Mouse (Mus musculus) lung, embryonic 14.5 days (tissue): Measurements from ENCODE around the gene Rgs14. TPM values are rescaled to one million over a fixed set of nuclear protein-coding genes. Genes with fewer than 3 reads are reported as not detected.

Experiments
- ATAC-seq: fragments of 200-750 bp; cut with Nextera tagmentation; 2 replicates; pipeline ENCODE4 v1.8.0; 2017; ENCODE audit warnings: mild to moderate bottlenecking, moderate TSS enrichment, moderate library complexity; ENCODE audit not compliant: insufficient read depth
- DNase-seq: peaks from one replicate; pipeline ENCODE4 v3.0.0-alpha.2; 2015
- H3K27ac ChIP-seq: fragments of 300-500 bp; sonication (generic); 2 replicates; pipeline ENCODE4 v1.5.1; 2014; ENCODE audit warnings: low read depth, mild to moderate bottlenecking, moderate library complexity
- H3K27me3 ChIP-seq: fragments of 300-500 bp; sonication (generic); 2 replicates; pipeline ENCODE4 v1.6.1; 2014; ENCODE audit warnings: low read length, control low read depth; ENCODE audit not compliant: insufficient read depth
- H3K36me3 ChIP-seq: fragments of 300-500 bp; sonication (generic); 2 replicates; pipeline ENCODE4 v1.6.1; 2014; ENCODE audit warnings: control low read depth; ENCODE audit not compliant: insufficient read depth
- H3K4me1 ChIP-seq: fragments of 300-500 bp; sonication (generic); 2 replicates; pipeline ENCODE4 v1.6.1; 2014; ENCODE audit warnings: antibody characterized with exemption, control low read depth; ENCODE audit not compliant: insufficient read depth
- H3K4me2 ChIP-seq: fragments of 300-500 bp; sonication (generic); 2 replicates; pipeline ENCODE4 v1.6.1; 2014; ENCODE audit warnings: mild to moderate bottlenecking
- H3K4me3 ChIP-seq: fragments of 300-500 bp; sonication (generic); 2 replicates; pipeline ENCODE4 v1.5.1; 2014; ENCODE audit warnings: low read depth, low read length
- H3K9ac ChIP-seq: fragments of 300-500 bp; sonication (generic); 2 replicates; pipeline ENCODE4 v1.6.1; 2014
- H3K9me3 ChIP-seq: fragments of 300-500 bp; sonication (generic); 2 replicates; pipeline ENCODE4 v1.6.1; 2016; ENCODE audit warnings: low read depth, low read length, control low read depth
- CTCF ChIP-seq: IDR thresholded peaks from 2 replicates; pipeline ENCODE4 v1.5.1; 2016; ENCODE audit warnings: antibody characterized with exemption, low read depth
- WGBS: fragments of 180-500 bp; shearing (Covaris S2); extraction: QIAGEN DNeasy Blood & Tissue Kit; methylation state at CpG from one replicate; pipeline ENCODE4 v1.1.7; 2014; 5-methylcytosine and 5-hydroxymethylcytosine counted together
- polyA plus RNA-seq: library from polyadenylated mRNA; unstranded; fragments of >200 nt; fragmentation: Nextera tagmentation; extraction: Ambion mirVana; gene quantifications from 2 replicates; pipeline ENCODE4 v1.2.1, GENCODE M21; 2014

The Rgs14 gene
- polyA plus RNA-seq, 1 experiment from 2014 or later: 1.0 TPM

- Histone ChIP-seq H3K36me3 (peaks cover 2% of the 10 kb centered on the region; the same call in 1 of the 2 replicates), H3K9me3 (no peaks in the 10 kb centered on the region), H3K9ac (no peak overlapping the region), H3K4me1 (peaks cover 8% of the 10 kb centered on the region), H3K4me3 (no peak overlapping the region), H3K4me2 (no peak overlapping the region), H3K27ac (no peak overlapping the region), H3K27me3 (no peaks in the 10 kb centered on the region)
- no peak for TF ChIP-seq CTCF
- no peak for ATAC-seq
- WGBS: 83% methylated on average over 3 of the region's 3 CpGs
- DNase-seq: no peak
These were observed 37.2 kb upstream of the Rgs14 start for GRCm38 (mm10) chr13:55332331-55332730.

- H3K9ac ChIP-seq: no peak overlapping the region
- no peak overlapping the region for H3K27ac ChIP-seq
- no peaks in the 10 kb centered on the region for H3K27me3 ChIP-seq
- DNase-seq (no peak), ATAC-seq (no peak)
- H3K4me2 ChIP-seq: no peak overlapping the region
- no peak overlapping the region for H3K4me3 ChIP-seq
- TF ChIP-seq CTCF: no peak
- H3K9me3 ChIP-seq: no peaks in the 10 kb centered on the region
- no peaks in the 10 kb centered on the region for H3K36me3 ChIP-seq
- peaks cover 5% of the 10 kb centered on the region for H3K4me1 ChIP-seq
- WGBS: 82% methylated on average over 4 of the region's 4 CpGs
These were observed 33.8 kb upstream of the Rgs14 start for GRCm38 (mm10) chr13:55335701-55336100.

- no peak for DNase-seq
- no peak overlapping the region for H3K4me3 ChIP-seq
- TF ChIP-seq CTCF: no peak
- H3K36me3 ChIP-seq: no peaks in the 10 kb centered on the region
- no peak for ATAC-seq
- H3K27me3 ChIP-seq: no peaks in the 10 kb centered on the region
- 80% methylated on average over 10 of the region's 10 CpGs for WGBS
- no peak overlapping the region for H3K4me2 ChIP-seq
- no peak overlapping the region for H3K27ac ChIP-seq
- H3K4me1 ChIP-seq: no peaks in the 10 kb centered on the region
- H3K9me3 ChIP-seq: no peaks in the 10 kb centered on the region
- H3K9ac ChIP-seq: no peak overlapping the region
These were observed 32.1 kb upstream of the Rgs14 start for GRCm38 (mm10) chr13:55337341-55337975.

GRCm38 (mm10) chr13:55338131-55339054 is 31.1 kb upstream of the Rgs14 start:
- DNase-seq (no peak), ATAC-seq (no peak)
- Histone ChIP-seq H3K4me1 (no peaks in the 10 kb centered on the region), H3K4me2 (no peak overlapping the region), H3K27me3 (no peaks in the 10 kb centered on the region), H3K36me3 (no peaks in the 10 kb centered on the region), H3K27ac (no peak overlapping the region), H3K9me3 (no peaks in the 10 kb centered on the region), H3K9ac (no peak overlapping the region), H3K4me3 (no peak overlapping the region)
- 62% methylated on average over 12 of the region's 12 CpGs for WGBS
- TF ChIP-seq CTCF: no peak

- no peak overlapping the region for H3K9ac ChIP-seq
- no peak for ATAC-seq
- no peaks in the 10 kb centered on the region for H3K27me3 ChIP-seq
- H3K4me3 ChIP-seq: no peak overlapping the region
- H3K4me2 ChIP-seq: no peak overlapping the region
- no peaks in the 10 kb centered on the region for H3K9me3 ChIP-seq
- WGBS: 34% methylated on average over 2 of the region's 2 CpGs
- TF ChIP-seq CTCF: no peak
- DNase-seq: no peak
- peaks cover 5% of the 10 kb centered on the region for H3K36me3 ChIP-seq
- H3K4me1 ChIP-seq: no peaks in the 10 kb centered on the region
- no peak overlapping the region for H3K27ac ChIP-seq
These were observed 30.3 kb upstream of the Rgs14 start for GRCm38 (mm10) chr13:55339259-55339658.

- 32% methylated on average over 11 of the region's 11 CpGs for WGBS
These were observed 27.1 kb upstream of the Rgs14 start for GRCm38 (mm10) chr13:55342469-55342868.

GRCm38 (mm10) chr13:55344286-55344685 is 25.2 kb upstream of the Rgs14 start:
- no peak overlapping the region for H3K9ac ChIP-seq
- H3K4me3 ChIP-seq: no peak overlapping the region
- WGBS: 88% methylated on average over 7 of the region's 7 CpGs
- no peak overlapping the region for H3K27ac ChIP-seq
- no peaks in the 10 kb centered on the region for H3K9me3 ChIP-seq
- no peak overlapping the region for H3K4me2 ChIP-seq
- ATAC-seq: no peak
- no peaks in the 10 kb centered on the region for H3K27me3 ChIP-seq
- H3K4me1 ChIP-seq: no peaks in the 10 kb centered on the region
- DNase-seq: no peak
- H3K36me3 ChIP-seq: peaks cover 55% of the 10 kb centered on the region
- no peak for TF ChIP-seq CTCF

More at GRCm38 (mm10) chr13:55342469-55342868, 27.1 kb upstream of the Rgs14 start:
- Histone ChIP-seq H3K4me2 (no peak overlapping the region), H3K4me3 (no peak overlapping the region), H3K4me1 (no peaks in the 10 kb centered on the region), H3K36me3 (peaks cover 37% of the 10 kb centered on the region), H3K9me3 (no peaks in the 10 kb centered on the region), H3K27ac (no peak overlapping the region), H3K9ac (no peak overlapping the region), H3K27me3 (no peaks in the 10 kb centered on the region)
- ATAC-seq: 0 out of 2 replicates have a peak, but pooled peaks have one; percentile 35
- TF ChIP-seq CTCF: no peak
- DNase-seq: no peak
